Mouse (Mus musculus) adrenal gland, adult 18-20 months (tissue): ENCODE data around the gene Sike1. TPM values are rescaled to one million over a fixed set of nuclear protein-coding genes. Genes with fewer than 3 reads are reported as not detected.
A peak's percentile ranks its signal among the peaks of the same experiment; 100 is the strongest.

Source experiments
- DNase-seq, 2 experiments: peaks; one replicate each; pipeline ENCODE4 v3.0.0; 2021 to 2022; ENCODE audit warnings: low spot score in 2 of 2
- total RNA-seq, 2 experiments: library from RNA; stranded (reverse); gene quantifications; 1 replicate in 1 of 2; 2 replicates in 1 of 2; pipeline ENCODE4 v1.2.3; 2021

Sike1 gene
- total RNA-seq, 2 experiments from 2014 or later = 62.0 to 70.6 TPM

- DNase-seq = peak; percentile 82 to 87
Measured at GRCm38 (mm10) chr3:103020943-103021638, 25.6 kb downstream of the Sike1 start.

GRCm38 (mm10) chr3:103026174-103026573, 30.7 kb downstream of the Sike1 start:
- DNase-seq = no peak

DNA sequence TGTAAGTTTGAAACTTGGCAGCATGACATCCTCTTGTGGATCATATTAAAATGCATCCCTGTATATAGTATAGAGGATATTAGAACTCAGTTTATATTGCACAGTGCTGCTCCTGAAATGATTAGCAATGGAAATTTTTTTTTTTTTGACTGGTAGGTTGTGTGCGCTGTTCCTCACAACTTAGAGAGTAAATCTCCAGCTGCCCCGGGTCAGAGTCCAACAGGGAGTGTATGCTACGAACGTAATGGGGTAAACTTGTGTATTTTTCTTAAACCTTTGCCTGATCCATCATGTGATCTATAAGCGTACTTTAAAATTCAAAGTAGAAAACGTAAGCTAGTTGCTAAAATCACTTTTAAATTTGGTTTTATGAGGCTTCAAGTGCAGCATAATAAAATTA, 44.8 kb downstream of the Sike1 start:
- no peak for DNase-seq

GRCm38 (mm10) chr3:103040861-103041379, 45.4 kb downstream of the Sike1 start:
- DNase-seq = no peak

GRCm38 (mm10) chr3:103056016-103056595, 60.6 kb downstream of the Sike1 start:
- no peak for DNase-seq

DNA sequence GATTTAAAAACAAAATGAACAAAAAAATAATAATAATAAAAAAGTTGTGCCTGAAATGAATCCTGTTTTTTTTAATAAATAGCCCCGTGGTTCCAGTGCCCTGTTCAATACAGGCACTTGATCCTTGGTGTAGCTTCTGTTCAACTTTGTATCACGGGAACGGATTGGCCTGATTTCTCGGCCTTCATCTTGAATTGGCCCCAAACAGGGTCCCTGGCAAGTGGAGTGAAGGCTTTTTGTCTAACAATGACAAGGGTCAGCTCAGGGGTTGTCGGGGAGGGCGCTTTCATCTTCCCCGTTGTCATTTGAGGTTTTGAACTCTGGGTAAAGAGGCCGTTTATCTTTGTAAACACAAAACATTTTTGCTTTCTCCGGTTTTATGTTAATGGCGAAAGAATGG, 62.2 kb downstream of the Sike1 start:
- DNase-seq = no peak

Other genes starting within 250 kb of the Sike1 start
- gene Tshb, start 213.0 kb upstream of the Sike1 start, total RNA-seq = not detected
- gene Sycp1, start 59.6 kb upstream of the Sike1 start, total RNA-seq = not detected
- not detected for gene Nr1h5, start 31.6 kb upstream of the Sike1 start, total RNA-seq
- 100 to 1,000 TPM; 423 to 430 TPM for gene Csde1, start 24.7 kb downstream of the Sike1 start, total RNA-seq
- 10 to 100 TPM; 49.1 to 49.4 TPM for gene Nras, start 62.6 kb downstream of the Sike1 start, total RNA-seq
- gene Ampd1, start 78.3 kb downstream of the Sike1 start, total RNA-seq = under 1 TPM in 1 of 2 experiments, not detected in 1; 0.35 TPM
- gene Dennd2c, start 106.9 kb downstream of the Sike1 start, total RNA-seq = under 1 TPM; 0.67 to 0.86 TPM
- gene Bcas2, start 175.9 kb downstream of the Sike1 start, total RNA-seq = 10 to 100 TPM; 48.2 to 58.8 TPM